Mouse (Mus musculus) CH12.LX (cell line): ENCODE measurements at regions not wholly inside any gene's neighbourhood (a gene's known extent, or its start where the extent isn't known, plus 50 kb on each side); places are given as distances from the start of the nearest gene placed in this dataset.

Experiments used
- DNase-seq: peaks from one replicate; pipeline ENCODE4 v3.0.0-alpha.2; 2013; ENCODE audit errors: extremely low read depth
- H3K27ac ChIP-seq: 2 replicates; pipeline ENCODE4 v1.5.1; 2012; ENCODE audit warnings: low read depth, mild to moderate bottlenecking, control low read depth, moderate library complexity; ENCODE audit not compliant: insufficient read depth
- H3K27me3 ChIP-seq: replicated peaks from 2 replicates; pipeline ENCODE3; 2012; ENCODE audit warnings: inconsistent platforms
- H3K36me3 ChIP-seq, 2 experiments: replicated peaks in 1 of 2; 2 replicates each; pipeline versions ENCODE3 to v1.6.1; 2012; ENCODE audit warnings: inconsistent platforms in 1 of 2, low read length in 1 of 2, mild to moderate bottlenecking in 1 of 2, mixed read lengths in 1 of 2, moderate library complexity in 1 of 2; ENCODE audit not compliant: control insufficient read depth in 1 of 2, insufficient read depth in 1 of 2
- H3K4me1 ChIP-seq, 2 experiments: 2 replicates each; pipeline ENCODE4 v1.6.1; 2012; ENCODE audit warnings: inconsistent platforms in 1 of 2, moderate library complexity in 1 of 2; ENCODE audit not compliant: insufficient read depth in 2 of 2, control insufficient read depth in 1 of 2
- H3K4me2 ChIP-seq: 2 replicates; pipeline ENCODE4 v1.6.1; 2012; ENCODE audit warnings: low read depth, mild to moderate bottlenecking, control low read depth; ENCODE audit not compliant: poor library complexity, insufficient read depth, severe bottlenecking
- H3K4me3 ChIP-seq, 3 experiments: fragments of 150-350 bp in 1 of 3; sonication (generic) in 1 of 3; replicated peaks in 1 of 3; 2 replicates each; pipeline versions ENCODE3 to v1.5.1; 2011 to 2012; ENCODE audit warnings: low read depth in 2 of 3, low read length in 2 of 3, mild to moderate bottlenecking in 2 of 3, moderate library complexity in 2 of 3, control low read depth in 1 of 3, improper control_type of control experiment in 1 of 3, inconsistent platforms in 1 of 3, mixed read lengths in 1 of 3; ENCODE audit not compliant: poor library complexity in 1 of 3
- H3K79me2 ChIP-seq: replicated peaks from 2 replicates; pipeline ENCODE4 v1.6.1; 2012; ENCODE audit warnings: mild to moderate bottlenecking, moderate library complexity; ENCODE audit not compliant: control insufficient read depth, poor library complexity, insufficient read depth, severe bottlenecking; ENCODE audit errors: extremely low read depth
- H3K9ac ChIP-seq: 2 replicates; pipeline ENCODE4 v1.6.1; 2012; ENCODE audit warnings: low read depth, mild to moderate bottlenecking, control low read depth, moderate library complexity; ENCODE audit not compliant: insufficient read depth
- H3K9me3 ChIP-seq: replicated peaks from 2 replicates; pipeline ENCODE3; 2012; ENCODE audit warnings: low read length, inconsistent platforms, mixed read lengths
- ELF1 ChIP-seq: IDR thresholded peaks from 2 replicates; pipeline ENCODE4 v1.6.1; 2014; ENCODE audit warnings: low read depth, mild to moderate bottlenecking, inconsistent platforms, low read length, improper control_type of control experiment
- EP300 ChIP-seq: IDR thresholded peaks from 2 replicates; pipeline ENCODE4 v1.6.1; 2011; ENCODE audit warnings: low read length, improper control_type of control experiment
- HCFC1 ChIP-seq: IDR thresholded peaks from 2 replicates; pipeline ENCODE4 v1.6.1; 2012; ENCODE audit warnings: low read depth, mild to moderate bottlenecking, inconsistent platforms, low read length, improper control_type of control experiment
- IRF4 ChIP-seq: IDR thresholded peaks from 2 replicates; pipeline ENCODE4 v1.6.1; 2014; ENCODE audit warnings: low read depth, mild to moderate bottlenecking, inconsistent platforms, low read length, improper control_type of control experiment
- JUN ChIP-seq: IDR thresholded peaks from 2 replicates; pipeline ENCODE4 v1.6.1; 2011; ENCODE audit warnings: low read depth, mild to moderate bottlenecking, low read length, improper control_type of control experiment, moderate library complexity; ENCODE audit not compliant: insufficient read depth
- KAT2A ChIP-seq: IDR thresholded peaks from 2 replicates; pipeline ENCODE4 v1.6.1; 2012; ENCODE audit warnings: low read length, improper control_type of control experiment, inconsistent platforms; ENCODE audit not compliant: insufficient replicate concordance
- MAFK ChIP-seq: IDR thresholded peaks from 2 replicates; pipeline ENCODE4 v1.6.1; 2011; ENCODE audit warnings: low read length, improper control_type of control experiment; ENCODE audit not compliant: insufficient replicate concordance
- MAZ ChIP-seq: IDR thresholded peaks from 2 replicates; pipeline ENCODE4 v1.6.1; 2012; ENCODE audit warnings: low read depth, mild to moderate bottlenecking, inconsistent platforms, low read length, improper control_type of control experiment, moderate library complexity
- MEF2A ChIP-seq: IDR thresholded peaks from 2 replicates; pipeline ENCODE4 v1.6.1; 2014; ENCODE audit warnings: low read depth, mild to moderate bottlenecking, inconsistent platforms, low read length, improper control_type of control experiment, borderline replicate concordance
- MYC ChIP-seq: IDR thresholded peaks from 2 replicates; pipeline ENCODE4 v1.6.1; 2011; ENCODE audit warnings: low read depth, mild to moderate bottlenecking, improper control_type of control experiment, low read length
- NELFE ChIP-seq: IDR thresholded peaks from 2 replicates; pipeline ENCODE4 v1.6.1; 2011; ENCODE audit warnings: low read depth, low read length, improper control_type of control experiment
- POLR2A ChIP-seq: IDR thresholded peaks from 2 replicates; pipeline ENCODE4 v1.6.1; 2011; ENCODE audit warnings: low read depth, mild to moderate bottlenecking, improper control_type of control experiment, low read length
- RAD21 ChIP-seq: IDR thresholded peaks from 2 replicates; pipeline ENCODE4 v1.6.1; 2011; ENCODE audit warnings: low read depth, mild to moderate bottlenecking, low read length, improper control_type of control experiment, moderate library complexity
- RCOR1 ChIP-seq: conservative IDR thresholded peaks from 2 replicates; pipeline ENCODE4 v1.6.1; 2012; ENCODE audit warnings: low read depth, mild to moderate bottlenecking, inconsistent platforms, low read length, improper control_type of control experiment
- SIN3A ChIP-seq: IDR thresholded peaks from 2 replicates; pipeline ENCODE4 v1.6.1; 2012; ENCODE audit warnings: low read length, improper control_type of control experiment, inconsistent platforms
- UBTF ChIP-seq: IDR thresholded peaks from 2 replicates; pipeline ENCODE4 v1.6.1; 2012; ENCODE audit warnings: low read depth, mild to moderate bottlenecking, inconsistent platforms, low read length, improper control_type of control experiment, moderate library complexity
- USF2 ChIP-seq: conservative IDR thresholded peaks from 2 replicates; pipeline ENCODE4 v1.6.1; 2011; ENCODE audit warnings: low read depth, low read length, improper control_type of control experiment
- ZC3H11A ChIP-seq: IDR thresholded peaks from 2 replicates; pipeline ENCODE4 v1.6.1; 2012; ENCODE audit warnings: low read depth, mild to moderate bottlenecking, inconsistent platforms, low read length, improper control_type of control experiment
- dilution Hi-C: fragments of 300-500 bp; cut with MboI; formaldehyde crosslinking; loops from 2 replicates; pipeline ENCODE4 v1.14.3; 2020; ENCODE audit warnings: low sequenced_read_pairs; ENCODE audit not compliant: extremely low pct_unique_long_range_greater_than_20kb, extremely low pct_ligation_motif_present
- in situ Hi-C: fragments of 300-500 bp; cut with MboI; formaldehyde crosslinking; loops from 3 replicates; pipeline ENCODE4 v1.14.3; 2019; ENCODE audit warnings: low sequenced_read_pairs, low pct_ligation_motif_present, low pct_unique_long_range_greater_than_20kb, mixed read lengths

GRCm38 (mm10) chr4:45647514-45647913 lies 115.2 kb upstream of the Shb start:
- Histone ChIP-seq H3K9ac (no peak overlapping the region), H3K4me2 (no peak overlapping the region), H3K9me3 (peaks cover under 1% of the 10 kb centered on the region), H3K36me3 (no peaks in the 10 kb centered on the region), H3K27me3 (no peaks in the 10 kb centered on the region), H3K4me3 (no peak overlapping the region), H3K27ac (no peak overlapping the region), H3K79me2 (no peaks in the 10 kb centered on the region), H3K4me1 (peaks cover 0 to 7% of the 10 kb centered on the region in 2 experiments; a peak in 1 of 4 replicates)
- dilution Hi-C loops = no loop called here
- no peak for TF ChIP-seq USF2
- no peak for TF ChIP-seq SIN3A
- no peak for TF ChIP-seq RCOR1
- TF ChIP-seq EP300 = no peak
- TF ChIP-seq NELFE = no peak
- no peak for TF ChIP-seq IRF4
- no peak for TF ChIP-seq MAZ
- no peak for TF ChIP-seq MYC
- TF ChIP-seq KAT2A = no peak
- no peak for TF ChIP-seq MEF2A
- TF ChIP-seq POLR2A = no peak
- no peak for TF ChIP-seq UBTF
- no peak for TF ChIP-seq ELF1
- in situ Hi-C loops = no loop called here
- no peak for DNase-seq

GRCm38 (mm10) chr4:45642604-45643003 lies 110.3 kb upstream of the Shb start:
- dilution Hi-C loops = no loop called here
- no peak overlapping the region for H3K4me3 ChIP-seq

GRCm38 (mm10) chr4:45641272-45641671 lies 109.0 kb upstream of the Shb start:
- dilution Hi-C loops = no loop called here
- Histone ChIP-seq H3K4me3 (no peak overlapping the region), H3K79me2 (no peaks in the 10 kb centered on the region), H3K36me3 (no peaks in the 10 kb centered on the region), H3K9ac (no peak overlapping the region), H3K27ac (no peak overlapping the region), H3K4me1 (peaks cover 0 to 30% of the 10 kb centered on the region in 2 experiments; a peak in 2 of 4 replicates), H3K4me2 (no peak overlapping the region), H3K27me3 (no peaks in the 10 kb centered on the region), H3K9me3 (peaks cover 5% of the 10 kb centered on the region)
- TF ChIP-seq JUN (no peak), RAD21 (no peak), MAFK (no peak)
- no peak for DNase-seq
- in situ Hi-C loops = no loop called here

More at GRCm38 (mm10) chr4:45642604-45643003, 110.3 kb upstream of the Shb start:
- Histone ChIP-seq H3K9me3 (no peaks in the 10 kb centered on the region), H3K27me3 (no peaks in the 10 kb centered on the region), H3K79me2 (no peaks in the 10 kb centered on the region), H3K4me2 (no peak overlapping the region), H3K27ac (no peak overlapping the region), H3K9ac (no peak overlapping the region), H3K36me3 (no peaks in the 10 kb centered on the region), H3K4me1 (peaks cover 0 to 30% of the 10 kb centered on the region in 2 experiments; a peak in 2 of 4 replicates)
- in situ Hi-C loops = no loop called here
- no peak for DNase-seq
- TF ChIP-seq ZC3H11A = no peak
- no peak for TF ChIP-seq USF2
- TF ChIP-seq HCFC1 = no peak
- TF ChIP-seq, all 38 proteins: peak for 0
